Mouse (Mus musculus) liver, adult (tissue): Measurements from ENCODE around the gene Misp.

Experiments used
- GATA4 ChIP-seq: IDR thresholded peaks from 2 replicates; pipeline ENCODE4 v1.6.1; 2014; ENCODE audit warnings: mild to moderate bottlenecking, low read length; ENCODE audit not compliant: insufficient replicate concordance

Gene Misp

GRCm38 (mm10) chr10:79820782-79821181 lies at the start of gene Misp:
Gene Misp (plus strand): TSS chr10:79820989.
- TF ChIP-seq GATA4: no peak

GRCm38 (mm10) chr10:79772320-79772719 lies 48.5 kb upstream of the Misp start:
- TF ChIP-seq GATA4: no peak

- TF ChIP-seq GATA4: no peak
Measured at GRCm38 (mm10) chr10:79773208-79773607, 47.6 kb upstream of the Misp start.

- no peak for TF ChIP-seq GATA4
Measured at GRCm38 (mm10) chr10:79774486-79775279, 46.1 kb upstream of the Misp start.

GRCm38 (mm10) chr10:79777103-79777531 lies 43.7 kb upstream of the Misp start, which contains the start of gene Fstl3:
Gene Fstl3 (plus strand): TSS chr10:79777272.
- no peak for TF ChIP-seq GATA4

GRCm38 (mm10) chr10:79778006-79778405 lies 42.8 kb upstream of the Misp start:
- TF ChIP-seq GATA4: no peak

- no peak for TF ChIP-seq GATA4
Measured at GRCm38 (mm10) chr10:79779193-79779592, 41.6 kb upstream of the Misp start.

- TF ChIP-seq GATA4: no peak; the same call in 1 of the 2 replicates
Measured at GRCm38 (mm10) chr10:79779784-79780663, 40.8 kb upstream of the Misp start.

GRCm38 (mm10) chr10:79780664-79781015 lies 40.1 kb upstream of the Misp start:
- TF ChIP-seq GATA4: no peak; the same call in 1 of the 2 replicates

- no peak for TF ChIP-seq GATA4
Measured at GRCm38 (mm10) chr10:79781139-79781538, 39.6 kb upstream of the Misp start.

- no peak for TF ChIP-seq GATA4
Measured at GRCm38 (mm10) chr10:79781956-79782355, 38.8 kb upstream of the Misp start.

- no peak for TF ChIP-seq GATA4
Measured at GRCm38 (mm10) chr10:79783050-79783449, 37.7 kb upstream of the Misp start.

- TF ChIP-seq GATA4: no peak
Measured at GRCm38 (mm10) chr10:79783920-79784800, 36.6 kb upstream of the Misp start.

GRCm38 (mm10) chr10:79788386-79789158 lies 32.2 kb upstream of the Misp start:
- no peak for TF ChIP-seq GATA4
